Mouse (Mus musculus) ES-Bruce4 (cell line): Measurements from ENCODE around the gene Wiz. TPM values are rescaled to one million over a fixed set of nuclear protein-coding genes. Genes with fewer than 3 reads are reported as not detected.

Source experiments
- H3K27ac ChIP-seq: 2 replicates; pipeline ENCODE4 v1.5.1; 2012; ENCODE audit warnings: low read length, inconsistent platforms; ENCODE audit not compliant: insufficient read depth
- H3K27me3 ChIP-seq: 2 replicates; pipeline ENCODE4 v1.6.1; 2012; ENCODE audit warnings: mild to moderate bottlenecking, low read length, inconsistent platforms; ENCODE audit not compliant: control insufficient read depth, poor library complexity, insufficient read depth, severe bottlenecking
- H3K36me3 ChIP-seq: 2 replicates; pipeline ENCODE4 v1.6.1; 2012; ENCODE audit warnings: inconsistent platforms, mild to moderate bottlenecking, low read length, moderate library complexity; ENCODE audit not compliant: control insufficient read depth, poor library complexity, insufficient read depth, severe bottlenecking
- H3K4me1 ChIP-seq: one replicate; pipeline ENCODE4 v1.8.1; 2011; ENCODE audit warnings: low read length; ENCODE audit not compliant: control insufficient read depth, insufficient read depth
- H3K4me3 ChIP-seq: 2 replicates; pipeline ENCODE4 v1.5.1; 2011; ENCODE audit warnings: low read depth, mild to moderate bottlenecking, low read length
- H3K9ac ChIP-seq: 2 replicates; pipeline ENCODE4 v1.6.1; 2012; ENCODE audit warnings: low read depth, mild to moderate bottlenecking, inconsistent platforms; ENCODE audit not compliant: poor library complexity, severe bottlenecking
- H3K9me3 ChIP-seq: replicated peaks from 2 replicates; pipeline ENCODE4 v1.6.1; 2012; ENCODE audit warnings: mild to moderate bottlenecking, low read length, inconsistent platforms; ENCODE audit not compliant: control insufficient read depth, poor library complexity, insufficient read depth, severe bottlenecking
- CTCF ChIP-seq: IDR thresholded peaks from one replicate; pipeline ENCODE4 v1.8.1; 2011; ENCODE audit warnings: low read depth, low read length
- EP300 ChIP-seq: IDR thresholded peaks from 2 replicates; pipeline ENCODE4 v1.6.1; 2011; ENCODE audit warnings: low read depth, low read length; ENCODE audit not compliant: insufficient read depth
- POLR2A ChIP-seq: IDR thresholded peaks from one replicate; pipeline ENCODE4 v1.8.1; 2011; ENCODE audit warnings: low read length; ENCODE audit not compliant: insufficient read depth
- polyA plus RNA-seq: library from polyadenylated mRNA; stranded (reverse); fragments of >200 nt; gene quantifications from 2 replicates; pipeline ENCODE4 v1.2.4, GENCODE M21; 2011; ENCODE audit warnings: low read depth; ENCODE audit not compliant: missing spikeins, insufficient read depth, insufficient read length

The Wiz gene
- polyA plus RNA-seq, 1 experiment, result 56.3 TPM

GRCm38 (mm10) chr17:32386659-32387432, 2.4 kb downstream of the Wiz start:
- H3K27ac ChIP-seq, result no peak overlapping the region
- H3K27me3 ChIP-seq, result no peaks in the 10 kb centered on the region
- no peaks in the 10 kb centered on the region for H3K9me3 ChIP-seq
- H3K9ac ChIP-seq, result no peak overlapping the region
- TF ChIP-seq EP300 (no peak), CTCF (peak; percentile 71)
- H3K4me3 ChIP-seq, result no peak overlapping the region
- no peaks in the 10 kb centered on the region for H3K36me3 ChIP-seq
- H3K4me1 ChIP-seq, result no peaks in the 10 kb centered on the region

DNA sequence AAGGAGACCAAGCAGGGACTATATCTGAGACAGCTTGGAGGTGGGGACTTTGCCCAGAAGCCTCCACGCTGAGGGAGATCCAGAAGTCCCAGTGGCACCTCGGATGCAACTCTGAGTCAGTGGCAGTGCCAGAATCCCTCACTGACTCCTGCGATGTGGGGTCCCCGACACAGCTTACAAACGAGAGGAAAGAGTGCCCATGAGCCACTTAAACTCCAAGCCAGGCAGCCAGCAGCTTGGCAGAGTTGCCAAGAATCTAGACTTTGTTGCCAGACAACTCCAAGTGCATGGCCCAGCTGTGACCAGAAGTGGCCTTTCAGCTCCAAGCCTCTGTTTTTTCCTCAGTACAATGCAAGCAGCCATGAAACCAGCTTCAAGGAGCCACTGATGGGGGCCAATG, 5.6 kb downstream of the Wiz start:
- Histone ChIP-seq H3K9me3 (no peaks in the 10 kb centered on the region), H3K27ac (no peak overlapping the region), H3K9ac (no peak overlapping the region), H3K4me1 (peaks cover 2% of the 10 kb centered on the region), H3K4me3 (no peak overlapping the region), H3K27me3 (no peaks in the 10 kb centered on the region), H3K36me3 (no peaks in the 10 kb centered on the region)
- no peak for TF ChIP-seq CTCF
- TF ChIP-seq POLR2A, result no peak
- no peak for TF ChIP-seq EP300

DNA sequence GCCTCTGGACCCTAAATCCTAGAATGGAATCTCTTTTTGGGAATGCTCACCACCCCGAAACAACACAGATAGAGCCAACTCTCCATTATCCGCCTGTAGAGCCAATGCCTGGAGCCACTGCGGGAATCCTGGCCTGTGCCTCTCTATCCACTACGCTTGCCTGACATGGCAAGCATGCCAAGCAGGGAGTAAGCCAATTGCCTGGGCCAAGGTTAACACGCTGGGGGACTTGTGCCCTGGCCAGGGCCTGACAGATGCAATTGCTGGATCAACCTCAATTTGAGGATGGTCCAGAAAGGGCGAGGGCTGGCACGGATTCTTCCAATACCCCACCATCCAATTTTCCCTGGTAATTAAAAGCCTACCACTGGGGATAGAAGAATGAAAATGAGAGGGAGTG, 6.7 kb downstream of the Wiz start:
- Histone ChIP-seq H3K36me3 (no peaks in the 10 kb centered on the region; the same call in none of the 2 replicates), H3K9me3 (no peaks in the 10 kb centered on the region), H3K27me3 (no peaks in the 10 kb centered on the region), H3K4me3 (no peak overlapping the region), H3K9ac (no peak overlapping the region), H3K27ac (no peak overlapping the region), H3K4me1 (peaks cover 2% of the 10 kb centered on the region)
- TF ChIP-seq EP300, result no peak
- no peak for TF ChIP-seq CTCF
- no peak for TF ChIP-seq POLR2A

DNA sequence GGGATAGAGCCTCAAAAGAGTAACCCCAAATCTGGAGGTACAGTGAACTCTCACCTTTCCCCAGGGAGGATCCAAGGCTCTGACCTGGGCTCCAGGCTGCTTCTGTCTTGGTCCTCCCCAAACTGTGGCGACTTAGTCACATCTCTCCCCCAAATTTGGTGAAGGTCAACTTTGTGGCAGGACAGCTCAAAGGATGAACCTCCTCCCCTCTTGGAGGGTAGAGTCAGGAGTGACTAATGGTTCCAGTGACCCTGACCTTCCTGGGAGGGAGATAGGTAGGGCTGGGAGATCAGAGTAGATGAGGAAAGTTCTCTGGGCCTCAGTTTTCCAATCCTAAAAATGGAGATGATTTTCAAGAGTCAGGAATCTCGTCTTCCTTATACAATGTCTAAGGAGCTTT, 10.5 kb downstream of the Wiz start:
- Histone ChIP-seq H3K9me3 (no peaks in the 10 kb centered on the region), H3K27me3 (no peaks in the 10 kb centered on the region), H3K4me1 (peaks cover 2% of the 10 kb centered on the region), H3K9ac (no peak overlapping the region), H3K4me3 (no peak overlapping the region), H3K36me3 (peaks cover 7% of the 10 kb centered on the region), H3K27ac (no peak overlapping the region)
- TF ChIP-seq EP300 (no peak), POLR2A (no peak), CTCF (no peak)

GRCm38 (mm10) chr17:32377137-32377536, 12.1 kb downstream of the Wiz start:
- Histone ChIP-seq H3K36me3 (peaks cover 7% of the 10 kb centered on the region), H3K27ac (peak overlapping the region; percentile 97), H3K27me3 (no peaks in the 10 kb centered on the region), H3K9me3 (no peaks in the 10 kb centered on the region), H3K4me1 (peaks cover 2% of the 10 kb centered on the region), H3K4me3 (no peak overlapping the region), H3K9ac (peak overlapping the region; percentile 58)
- TF ChIP-seq EP300 (0 out of 2 replicates have a peak, but pooled peaks have one; percentile 16), POLR2A (no peak), CTCF (no peak)

DNA sequence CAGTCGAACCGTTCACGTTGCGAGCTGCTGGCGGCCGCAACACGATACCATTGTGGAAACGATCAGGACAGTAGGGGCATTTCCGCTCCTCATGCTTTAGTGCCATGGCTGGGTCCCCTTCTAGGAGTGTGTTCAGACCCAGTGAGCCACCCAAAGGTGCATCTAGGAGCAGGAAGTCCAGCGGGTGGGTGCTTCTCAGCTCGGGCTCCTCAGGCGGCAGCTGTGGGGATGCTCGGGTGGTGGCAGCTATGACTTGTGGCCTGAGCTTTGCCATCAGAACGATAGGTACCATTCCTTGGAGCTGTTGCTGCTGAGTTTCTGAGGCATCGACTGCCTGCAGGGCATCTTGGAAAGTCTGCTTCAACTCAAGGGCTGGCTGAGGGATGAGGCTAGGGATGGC, 12.8 kb downstream of the Wiz start:
- peak overlapping the region; percentile 58 for H3K9ac ChIP-seq
- H3K36me3 ChIP-seq, result peaks cover 7% of the 10 kb centered on the region
- H3K27ac ChIP-seq, result peak overlapping the region; percentile 97
- TF ChIP-seq POLR2A (no peak), CTCF (no peak)
- H3K27me3 ChIP-seq, result no peaks in the 10 kb centered on the region
- H3K4me3 ChIP-seq, result peak overlapping the region; percentile 27
- no peaks in the 10 kb centered on the region for H3K9me3 ChIP-seq
- H3K4me1 ChIP-seq, result peaks cover 2% of the 10 kb centered on the region
